Mouse (Mus musculus): ENCODE measurements at regions not wholly inside any gene's neighbourhood (a gene's known extent, or its start where the extent isn't known, plus 50 kb on each side); places are given as distances from the start of the nearest gene placed in this dataset.

DNA sequence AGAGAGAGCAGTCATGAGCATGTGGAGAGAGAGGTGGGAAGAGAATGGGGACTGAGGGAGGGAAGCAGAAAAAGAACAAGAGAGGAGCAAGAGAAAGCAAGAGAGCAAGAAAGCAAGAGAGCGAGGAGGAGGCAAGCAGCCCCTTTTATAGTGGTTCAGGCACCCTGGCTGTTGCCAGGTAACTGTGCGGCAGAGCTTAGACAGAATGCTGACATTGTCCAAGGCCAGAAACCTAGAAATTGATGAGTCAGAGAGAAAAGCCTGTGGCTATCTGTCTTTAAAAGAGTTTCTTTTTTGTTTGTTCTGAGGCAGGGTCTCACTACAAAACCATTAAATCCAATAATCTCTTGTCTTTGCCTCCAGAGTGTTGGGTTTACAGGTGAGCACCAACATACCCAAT, 240.7 kb upstream of the Lrrc3b start:
- TF ChIP-seq CTCF (conservative IDR thresholded peaks at IDR 0.05; ENCODE audit: low read length): no peak
- no peak for TF ChIP-seq POU5F1 (IDR thresholded peaks at IDR 0.05; ENCODE audit: borderline replicate concordance, low read length)
